ENCODE assay signal across 21 mouse cellular contexts in the genomic region with DNA sequence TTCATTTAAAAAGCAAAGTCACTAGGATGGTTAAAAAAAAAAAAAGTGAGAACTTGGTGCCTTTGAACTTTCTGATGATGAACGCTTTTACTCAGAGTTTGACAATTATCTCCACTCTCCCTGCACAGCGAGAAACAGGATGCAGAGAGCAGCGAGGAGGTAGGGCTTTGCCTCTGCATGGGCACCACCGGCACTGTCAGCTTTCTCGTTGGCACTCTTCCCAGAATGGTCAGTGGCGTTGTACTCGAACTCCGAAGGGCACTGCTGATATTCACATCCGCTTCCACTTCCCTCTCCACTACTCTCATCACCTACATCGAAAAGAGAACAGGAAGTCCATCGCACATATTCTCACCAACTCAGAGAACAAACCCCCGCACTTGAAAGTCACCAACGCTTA.
DNase-seq lines count a peak whose midpoint lies in the region; ATAC-seq lines count a peak whose summit lies in the region.
"Had no signal": no experiment of that assay in that cellular context is flagged by ENCODE, and none has a peak within 500 bp of the region (broad histone marks: within the 10 kb centered on the region; RNA-seq: fewer than 3 reads in every experiment).

No protein-coding gene starts in this region.

- H3K27ac ChIP-seq in kidney, embryonic 16.5 days (ENCODE audit: low read length): no peak overlapping the region
- H3K27ac ChIP-seq: embryonic facial prominence, embryonic 12.5 days; forebrain, embryonic 13.5 days; heart, embryonic 13.5 days; hindbrain, embryonic 14.5 days; liver, embryonic 14.5 days; midbrain, embryonic 13.5 days; neural tube, embryonic 13.5 days had no signal

- 71% methylated on average over 13 of the region's 13 CpGs for WGBS in kidney, embryonic 16.5 days

- no peaks in the 10 kb centered on the region for H3K9me3 ChIP-seq in kidney, embryonic 16.5 days (ENCODE audit: low read length)
- H3K9me3 ChIP-seq: embryonic facial prominence, embryonic 12.5 days; forebrain, embryonic 13.5 days; heart, embryonic 13.5 days; midbrain, embryonic 13.5 days; neural tube, embryonic 13.5 days had no signal

- no peaks in the 10 kb centered on the region for H3K36me3 ChIP-seq in kidney, embryonic 16.5 days (ENCODE audit: insufficient read depth, low read length)
- H3K36me3 ChIP-seq: embryonic facial prominence, embryonic 12.5 days; heart, embryonic 13.5 days; midbrain, embryonic 13.5 days; neural tube, embryonic 13.5 days had no signal

- H3K27me3 ChIP-seq in kidney, embryonic 16.5 days (ENCODE audit: insufficient read depth, low read length): peaks cover 3% of the 10 kb centered on the region; the same call in 1 of the 2 replicates
- H3K27me3 ChIP-seq: embryonic facial prominence, embryonic 12.5 days; forebrain, embryonic 13.5 days; heart, embryonic 13.5 days; midbrain, embryonic 13.5 days; neural tube, embryonic 13.5 days had no signal

- no peak overlapping the region for H3K4me2 ChIP-seq in kidney, embryonic 16.5 days (replicated peaks; ENCODE audit: low read depth, low read length)
- H3K4me2 ChIP-seq: embryonic facial prominence, embryonic 12.5 days; forebrain, embryonic 13.5 days; heart, embryonic 13.5 days; hindbrain, embryonic 14.5 days; midbrain, embryonic 13.5 days; neural tube, embryonic 13.5 days had no signal

- no peak for ATAC-seq in kidney, embryonic 16.5 days (ENCODE audit: low FRiP score, low TSS enrichment)
- ATAC-seq: forebrain, embryonic 13.5 days; intestine, embryonic 16.5 days; midbrain, embryonic 13.5 days had no signal

- H3K4me3 ChIP-seq in kidney, embryonic 16.5 days (ENCODE audit: low read length): no peak overlapping the region
- H3K4me3 ChIP-seq: embryonic facial prominence, embryonic 12.5 days; erythroblast, embryonic 14.5 days; forebrain, embryonic 13.5 days; heart, embryonic 13.5 days; midbrain, embryonic 13.5 days; neural tube, embryonic 13.5 days had no signal

- no peak overlapping the region for H3K9ac ChIP-seq in kidney, embryonic 16.5 days (replicated peaks; ENCODE audit: low read length)
- H3K9ac ChIP-seq: embryonic facial prominence, embryonic 12.5 days; forebrain, embryonic 13.5 days; heart, embryonic 13.5 days; hindbrain, embryonic 14.5 days; liver, embryonic 14.5 days; midbrain, embryonic 13.5 days; neural tube, embryonic 13.5 days had no signal

- H3K4me1 ChIP-seq in kidney, embryonic 16.5 days (ENCODE audit: insufficient read depth, low read length): no peaks in the 10 kb centered on the region
- H3K4me1 ChIP-seq: embryonic facial prominence, embryonic 12.5 days; forebrain, embryonic 13.5 days; midbrain, embryonic 13.5 days; neural tube, embryonic 13.5 days had no signal

- peak; percentile 22 to 23 for DNase-seq in cerebellum, postnatal 10 days
- DNase-seq in cerebellum, adult 18-20 months: no peak
- peak; percentile 20 for DNase-seq in kidney, postnatal 14 days
- DNase-seq in spleen, postnatal 36 days (ENCODE audit: low spot score in 2 of 2): peak; percentile 1
- DNase-seq in spleen, adult 18-20 months: no peak
- DNase-seq in lung, postnatal 36 days: peak; percentile 18
- no peak for DNase-seq in frontal cortex, adult 2 months (ENCODE audit: extremely low spot score in 1 of 2, low spot score in 1 of 2)
- DNase-seq: B cell, adult 2 months; cerebellum, adult 9-10 months; gastrocnemius, postnatal 10 days; heart, adult 18-20 months had no signal

Comparison
In these comparisons a context has a peak if more than half of its experiments do, and no peak if none do; other contexts are left out.
1. DNase-seq: peak in cerebellum, postnatal 10 days (2 of 2), kidney, postnatal 14 days (single experiment), spleen, postnatal 36 days (2 of 2) and lung, postnatal 36 days (single experiment); none in cerebellum, adult 18-20 months (0 of 2), spleen, adult 18-20 months (0 of 2) and frontal cortex, adult 2 months (0 of 2).